Mouse (Mus musculus) adrenal gland, postnatal 4 days (tissue): ENCODE measurements around the gene Olfr1306. TPM values are rescaled to one million over a fixed set of nuclear protein-coding genes. Genes with fewer than 3 reads are reported as not detected.

Experiments used
- DNase-seq, 2 experiments: peaks; one replicate each; pipeline ENCODE4 v3.0.0; 2021 to 2022; ENCODE audit warnings: low spot score in 2 of 2, mixed read lengths in 2 of 2
- long read RNA-seq, 2 experiments: library from polyadenylated mRNA; stranded (forward); transcript quantifications; one replicate each; pipeline ENCODE4 v2.0.0; 2021
- total RNA-seq, 2 experiments: library from RNA; stranded (reverse); gene quantifications; 2 replicates each; pipeline ENCODE4 v1.2.3; 2021

Gene Olfr1306
- total RNA-seq = not detected
- long read RNA-seq, experiment 1 = 0 reads
- long read RNA-seq, experiment 2 = 0 reads

GRCm38 (mm10) chr2:111916171-111916570, at the start of gene Olfr1306:
TSS of gene Olfr1306 (minus strand) at chr2:111916271.
- DNase-seq = no peak

- no peak for DNase-seq
These were observed 48.8 kb upstream of the Olfr1306 start, which contains the start of gene Olfr1308 for GRCm38 (mm10) chr2:111964844-111965243. TSS of gene Olfr1308 (minus strand) at chr2:111964944.

GRCm38 (mm10) chr2:111949340-111949739, 33.3 kb upstream of the Olfr1306 start, which contains the start of gene Olfr1307:
TSS of gene Olfr1307 (minus strand) at chr2:111949440.
- DNase-seq = no peak

DNA sequence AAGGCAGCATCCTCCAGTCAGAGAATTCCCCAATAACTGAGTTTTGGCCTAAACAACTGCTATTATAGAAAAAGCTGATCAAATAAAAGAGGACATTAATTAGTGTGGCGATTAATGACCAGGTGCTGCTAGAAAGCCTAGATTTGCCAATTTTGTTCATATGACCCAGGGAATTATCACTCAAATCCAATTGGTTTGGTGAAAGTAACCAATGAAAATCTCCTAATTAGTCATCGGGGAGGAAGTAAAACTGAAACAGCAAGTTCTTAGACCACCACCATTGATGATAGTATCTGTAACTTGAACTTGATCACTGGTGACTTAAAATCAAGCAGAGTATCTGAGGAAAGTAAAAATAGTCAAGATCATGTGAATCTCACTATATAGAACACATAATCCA, 39.0 kb downstream of the Olfr1306 start, which contains the start of gene Olfr1305:
Olfr1305 (minus strand) TSS at position 101 of the 400 bp plus-strand sequence.
- DNase-seq = no peak

Other genes starting within 250 kb of the Olfr1306 start
- gene Olfr1301, start 165.3 kb downstream of the Olfr1306 start, total RNA-seq = not detected
- gene Olfr1302, start 138.8 kb downstream of the Olfr1306 start, total RNA-seq = not detected
- gene Olfr1303, start 95.9 kb downstream of the Olfr1306 start, total RNA-seq = not detected
- gene Olfr1305, start 39.1 kb downstream of the Olfr1306 start, total RNA-seq = not detected
- gene Olfr1307, start 33.2 kb upstream of the Olfr1306 start, total RNA-seq = not detected
- gene Olfr1308, start 48.7 kb upstream of the Olfr1306 start, total RNA-seq = not detected
- not detected for gene Olfr1309, start 74.0 kb upstream of the Olfr1306 start, total RNA-seq
- gene Olfr1310, start 96.4 kb upstream of the Olfr1306 start, total RNA-seq = not detected
- not detected for gene Olfr1311, start 108.1 kb upstream of the Olfr1306 start, total RNA-seq
- gene Olfr1312, start 134.0 kb upstream of the Olfr1306 start, total RNA-seq = not detected
- not detected for gene Olfr1313, start 161.6 kb upstream of the Olfr1306 start, total RNA-seq
- not detected for gene Olfr1314, start 180.5 kb upstream of the Olfr1306 start, total RNA-seq
- not detected for gene Olfr1315-ps1, start 199.2 kb upstream of the Olfr1306 start, total RNA-seq
- not detected for gene Olfr1316, start 218.7 kb upstream of the Olfr1306 start, total RNA-seq
- not detected for gene Olfr1317, start 224.1 kb upstream of the Olfr1306 start, total RNA-seq
- gene Olfr1318, start 237.9 kb upstream of the Olfr1306 start, total RNA-seq = not detected